Mouse (Mus musculus) brain, embryonic 14.5 days (tissue): Measurements from ENCODE around the gene Gm11213.

Source experiments
- CTCF ChIP-seq: fragments of 200-500 bp; IDR thresholded peaks from 2 replicates; pipeline ENCODE4 v1.5.1; 2012; ENCODE audit warnings: inconsistent platforms, mild to moderate bottlenecking, moderate library complexity, borderline replicate concordance; ENCODE audit not compliant: insufficient read depth, insufficient read length; ENCODE audit errors: extremely low read depth
- POLR2A ChIP-seq: fragments of 200-500 bp; IDR thresholded peaks from 2 replicates; pipeline ENCODE4 v1.6.1; 2012; ENCODE audit warnings: mild to moderate bottlenecking, inconsistent platforms, borderline replicate concordance; ENCODE audit not compliant: poor library complexity, insufficient read depth, insufficient read length, severe bottlenecking; ENCODE audit errors: extremely low read depth

DNA sequence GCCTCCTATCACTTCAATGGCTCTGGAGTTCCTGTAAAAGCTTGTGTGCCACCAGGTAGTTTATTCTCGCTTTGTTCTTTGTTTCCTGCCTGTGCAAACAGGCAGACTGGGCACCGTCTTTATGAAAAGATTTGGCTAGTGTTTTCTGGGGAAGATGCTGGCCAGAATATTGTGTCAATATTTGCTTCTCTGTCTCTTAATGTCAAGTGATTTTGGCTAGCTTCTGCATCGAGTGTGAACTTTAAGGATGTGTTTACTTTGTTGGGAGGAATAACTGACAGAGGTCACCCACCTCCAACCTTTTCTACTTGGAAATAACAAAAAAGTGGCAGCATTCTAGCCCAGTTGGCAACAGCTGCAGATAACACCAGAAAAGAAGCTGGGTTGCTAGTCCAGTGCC lies 50.4 kb downstream of the Gm11213 start:
- no peak for TF ChIP-seq POLR2A
- TF ChIP-seq CTCF = no peak
